Mouse (Mus musculus) Patski (cell line): ENCODE results near the gene Cpne1. TPM values are rescaled to one million over a fixed set of nuclear protein-coding genes. Genes with fewer than 3 reads are reported as not detected.
A peak's percentile ranks its signal among the peaks of the same experiment; 100 is the strongest.

Experiments used
- ATAC-seq: fragments of 100-300 bp; one replicate; pipeline ENCODE4 v1.8.0; 2021
- CTCF ChIA-PET: fragments of 350-600 bp; sonication (Branson Sonifier 250); formaldehyde crosslinking; loops from one replicate; lab custom pipeline; 2022; ENCODE audit warnings: inconsistent platforms; lab: Charles Lee
- POLR2A ChIA-PET: fragments of 350-600 bp; sonication (Branson Sonifier 250); formaldehyde crosslinking; loops from one replicate; lab custom pipeline; 2022; ENCODE audit warnings: antibody characterized with exemption, inconsistent platforms; lab: Charles Lee
- DNase-seq: peaks from one replicate; pipeline ENCODE4 v3.0.0-alpha.2; 2011; ENCODE audit warnings: low read depth, low spot score
- H3K27me3 ChIP-seq: fragments of 371-371 bp; one replicate; pipeline ENCODE4 v1.5.1; 2021
- CTCF ChIP-seq: fragments of 100-300 bp; IDR thresholded peaks from one replicate; pipeline ENCODE4 v1.5.1; 2021
- in situ Hi-C: fragments of 300-500 bp; cut with MboI; formaldehyde crosslinking; loops from 3 replicates; pipeline ENCODE4 v1.11.1; 2018; ENCODE audit warnings: low pct_unique_long_range_greater_than_20kb, mixed read lengths
- polyA plus RNA-seq: library from polyadenylated mRNA; unstranded; gene quantifications from one replicate; pipeline ENCODE4 v1.2.3, GENCODE M21; 2021

Cpne1 gene
- 66.0 TPM for polyA plus RNA-seq

GRCm38 (mm10) chr2:156111358-156112079, at the start of gene Cpne1, which contains the start of gene Rbm12:
Gene Cpne1 (minus strand): TSS chr2:156111965.
Gene Rbm12 (minus strand): TSS chr2:156111978.
- DNase-seq (peak; percentile 50), ATAC-seq (peak; percentile 69)
- no peaks in the 10 kb centered on the region for H3K27me3 ChIP-seq
- no peak for TF ChIP-seq CTCF
- CTCF ChIA-PET: interaction anchor here (1.0 kb wide), 2 partner anchors 11 to 20 kb away, joined by 3 read pairs; no protein-coding TSS in a partner anchor
- in situ Hi-C loops: no loop called here
- POLR2A ChIA-PET: interaction anchor here (0.7 to 1.1 kb wide), 4 partner anchors 23 to 154 kb away, joined by 3 to 4 read pairs (median 4); no protein-coding TSS in a partner anchor

DNA sequence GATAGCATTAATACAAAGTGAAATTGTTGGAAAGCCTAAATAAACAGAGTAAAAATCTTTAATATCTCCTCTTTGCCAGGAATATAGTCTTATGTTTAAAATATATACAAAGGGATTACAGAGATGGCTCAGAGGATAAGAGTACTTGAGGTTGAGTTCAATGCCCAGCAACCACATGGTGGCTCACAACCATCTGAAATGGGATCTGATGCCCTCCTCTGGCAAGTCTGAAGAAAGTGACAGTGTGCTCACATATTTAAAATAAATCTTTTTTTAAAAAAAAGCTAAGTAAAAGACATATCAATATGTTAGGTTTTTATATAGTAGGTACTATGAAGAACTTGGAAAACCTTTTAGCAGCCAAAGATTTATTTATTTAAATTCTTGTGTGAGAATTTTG, 39.8 kb upstream of the Cpne1 start:
- CTCF ChIA-PET: interaction anchor here (1.0 kb wide), 1 partner anchor 19 kb away, joined by 3 read pairs; no protein-coding TSS in a partner anchor
- POLR2A ChIA-PET: no interaction called here
- ATAC-seq (no peak), DNase-seq (no peak)
- in situ Hi-C loops: no loop called here
- H3K27me3 ChIP-seq: no peaks in the 10 kb centered on the region
- peak; percentile 31 for TF ChIP-seq CTCF

DNA sequence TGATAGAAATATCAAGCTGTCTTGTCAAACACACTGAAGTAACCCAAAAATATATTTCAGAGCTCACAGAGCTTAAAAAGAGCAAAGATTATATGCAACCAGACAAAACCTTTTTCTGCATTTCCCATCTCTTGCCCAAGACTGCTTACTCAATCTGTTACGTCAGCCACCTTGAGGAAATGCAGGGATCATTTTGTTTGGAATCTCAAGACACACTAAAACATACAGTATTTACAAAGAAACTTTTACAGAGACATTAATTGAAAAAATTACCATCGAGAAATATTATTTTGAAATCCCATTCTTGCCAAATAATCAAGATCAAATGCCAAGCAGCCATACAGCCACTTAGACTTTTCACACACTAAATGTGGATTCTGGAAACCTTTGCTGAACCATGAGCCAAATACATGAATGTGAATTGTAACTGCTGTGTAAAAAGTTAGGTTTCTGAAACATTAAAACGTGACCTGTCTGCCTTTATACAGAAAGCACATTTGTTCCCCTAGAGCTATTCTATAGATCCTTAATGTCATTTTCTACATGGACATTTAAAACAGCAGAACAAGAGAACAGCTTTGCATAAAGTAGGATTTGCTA, 35.7 kb upstream of the Cpne1 start:
- DNase-seq (no peak), ATAC-seq (no peak)
- no peak for TF ChIP-seq CTCF
- H3K27me3 ChIP-seq: no peaks in the 10 kb centered on the region
- in situ Hi-C loops: loop anchor here (25.0 kb wide), 2 partner anchors 185 to 310 kb away; partner anchors contain the start of genes Cep250, Eif6 and Fam83c
- CTCF ChIA-PET: interaction anchor here (1.4 to 2.4 kb wide), 3 partner anchors 14 to 17 kb away, joined by 3 to 7 read pairs (median 3); no protein-coding TSS in a partner anchor
- POLR2A ChIA-PET: interaction anchor here (0.6 kb wide), 1 partner anchor 584 kb away, joined by 3 read pairs; no protein-coding TSS in a partner anchor

- no peak for DNase-seq
- in situ Hi-C loops: loop anchor here (25.0 kb wide), 2 partner anchors 184 to 309 kb away; partner anchors contain the start of genes Cep250, Eif6 and Fam83c
- ATAC-seq: no peak
- no peak for TF ChIP-seq CTCF
- POLR2A ChIA-PET: interaction anchor here (0.5 to 0.7 kb wide), 3 partner anchors 18 to 956 kb away, joined by 4 to 7 read pairs (median 7); no protein-coding TSS in a partner anchor
- CTCF ChIA-PET: interaction anchor here (1.4 to 2.4 kb wide), 3 partner anchors 13 to 18 kb away, joined by 3 to 7 read pairs (median 3); no protein-coding TSS in a partner anchor
- H3K27me3 ChIP-seq: no peaks in the 10 kb centered on the region
These were observed 34.7 kb upstream of the Cpne1 start for GRCm38 (mm10) chr2:156146272-156146989.

DNA sequence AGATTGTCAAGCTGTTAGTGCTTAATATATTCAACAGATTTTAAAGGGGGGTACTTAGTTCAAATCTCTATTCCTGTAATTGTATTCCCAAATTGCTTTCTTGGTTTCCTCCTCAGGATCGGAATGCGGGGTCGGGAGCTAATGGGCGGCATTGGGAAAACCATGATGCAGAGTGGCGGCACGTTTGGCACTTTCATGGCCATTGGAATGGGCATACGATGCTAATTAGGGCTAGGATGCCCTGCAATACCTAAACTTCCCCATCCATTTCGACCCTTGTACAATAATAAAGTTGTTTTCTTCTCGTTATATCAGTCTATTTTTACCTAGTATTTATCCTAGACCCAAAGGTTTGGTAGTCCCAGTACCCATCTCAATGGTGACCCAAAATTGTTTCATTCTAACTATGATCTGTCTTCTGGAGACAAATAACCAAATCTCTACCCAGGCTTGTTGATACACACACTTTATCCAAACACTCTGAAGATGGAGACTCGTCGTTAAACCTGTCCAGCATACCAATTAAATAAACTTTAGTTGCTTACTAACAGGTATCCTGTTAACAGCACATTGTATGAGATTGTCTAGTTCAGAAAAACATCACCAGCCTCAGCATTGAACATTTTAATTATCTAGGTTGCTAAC, 33.8 kb upstream of the Cpne1 start:
- no peak for TF ChIP-seq CTCF
- no peaks in the 10 kb centered on the region for H3K27me3 ChIP-seq
- DNase-seq: no peak
- in situ Hi-C loops: loop anchor here (25.0 kb wide), 2 partner anchors 183 to 308 kb away; partner anchors contain the start of genes Cep250, Eif6 and Fam83c
- ChIA-PET CTCF (interaction anchor here (1.5 kb wide), 1 partner anchor 12 kb away, joined by 3 read pairs; no protein-coding TSS in a partner anchor), POLR2A (interaction anchor here (0.6 kb wide), 1 partner anchor 34 kb away, joined by 4 read pairs; the partner anchor contains the start of genes Cpne1 and Rbm12)
- ATAC-seq: no peak

DNA sequence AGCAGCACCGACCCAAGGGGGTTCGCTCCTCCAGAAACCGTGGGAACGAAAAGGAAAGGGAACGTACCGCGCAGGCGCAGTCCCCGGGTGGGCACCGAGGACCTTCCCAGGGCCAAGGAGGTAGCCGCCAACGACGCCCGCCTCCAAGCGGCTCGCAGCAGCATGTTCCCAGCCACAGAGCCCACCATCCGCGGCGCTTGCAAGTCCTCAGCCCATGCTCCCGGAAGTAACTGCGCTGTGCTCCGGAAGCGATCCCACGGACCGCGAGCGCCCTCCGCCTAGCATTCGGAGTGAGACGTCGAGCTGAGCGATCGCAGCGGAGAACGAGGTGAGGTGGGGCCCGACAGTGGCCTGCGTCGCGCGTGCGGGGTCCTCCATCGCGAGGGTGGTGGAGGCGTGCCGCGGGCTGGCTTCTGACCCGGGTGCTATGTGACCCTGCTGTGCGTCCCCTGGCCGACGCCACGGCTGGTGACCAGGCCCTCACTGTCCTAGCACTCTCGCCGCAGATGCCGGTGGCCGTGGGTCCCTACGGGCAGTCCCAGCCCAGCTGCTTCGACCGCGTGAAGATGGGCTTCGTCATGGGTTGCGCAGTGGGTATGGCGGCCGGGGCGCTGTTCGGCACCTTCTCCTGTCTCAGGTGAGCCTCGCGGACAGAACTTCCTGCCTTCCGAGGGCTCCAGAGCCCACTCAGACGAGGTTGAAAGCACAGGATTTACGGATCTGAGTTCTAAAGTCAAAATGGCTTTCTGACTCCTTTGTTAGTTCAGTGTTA, 32.4 kb upstream of the Cpne1 start, which contains the start of the genes Romo1 and Nfs1:
Romo1 (plus strand) TSS at position 87 of the 772 bp plus-strand sequence.
Nfs1 (minus strand) TSS at position 234 of the 772 bp plus-strand sequence.
- in situ Hi-C loops: loop anchor here (5.0 to 25.0 kb wide), 3 partner anchors 137 to 307 kb away; partner anchors contain the start of genes 6430550D23Rik, Cep250, Eif6 and Ergic3
- ChIA-PET CTCF (no interaction called here), POLR2A (no interaction called here)
- no peaks in the 10 kb centered on the region for H3K27me3 ChIP-seq
- peak; percentile 63 for TF ChIP-seq CTCF
- DNase-seq (peak; percentile 42), ATAC-seq (peak; percentile 86)

GRCm38 (mm10) chr2:156143367-156143766, 31.6 kb upstream of the Cpne1 start:
- H3K27me3 ChIP-seq: no peaks in the 10 kb centered on the region
- in situ Hi-C loops: loop anchor here (5.0 to 25.0 kb wide), 3 partner anchors 136 to 306 kb away; partner anchors contain the start of genes 6430550D23Rik, Cep250, Eif6 and Ergic3
- ChIA-PET CTCF (interaction anchor here (0.9 kb wide), 1 partner anchor 12 kb away, joined by 3 read pairs; no protein-coding TSS in a partner anchor), POLR2A (no interaction called here)
- TF ChIP-seq CTCF: no peak
- ATAC-seq (no peak), DNase-seq (no peak)

GRCm38 (mm10) chr2:156142820-156143219, 31.1 kb upstream of the Cpne1 start:
- POLR2A ChIA-PET: no interaction called here
- H3K27me3 ChIP-seq: no peaks in the 10 kb centered on the region
- CTCF ChIA-PET: interaction anchor here (0.9 kb wide), 1 partner anchor 11 kb away, joined by 3 read pairs; no protein-coding TSS in a partner anchor
- in situ Hi-C loops: loop anchor here (5.0 to 25.0 kb wide), 3 partner anchors 136 to 306 kb away; partner anchors contain the start of genes 6430550D23Rik, Cep250, Eif6 and Ergic3
- ATAC-seq: no peak
- TF ChIP-seq CTCF: peak; percentile 61
- no peak for DNase-seq
